Mouse (Mus musculus) liver, adult 2 months (tissue): ENCODE results near the gene Nrxn2.

Source experiments
- CTCF ChIP-seq: fragments of 200-500 bp; IDR thresholded peaks from 2 replicates; pipeline ENCODE4 v1.5.1; 2011; ENCODE audit warnings: low read depth, low read length, control low read depth
- POLR2A ChIP-seq: fragments of 200-500 bp; IDR thresholded peaks from 2 replicates; pipeline ENCODE4 v1.6.1; 2011; ENCODE audit warnings: low read length, control low read depth; ENCODE audit not compliant: insufficient read depth; ENCODE audit errors: extremely low read depth

- TF ChIP-seq CTCF (no peak), POLR2A (no peak)
Measured at GRCm38 (mm10) chr19:6572001-6572400, 153.5 kb downstream of the Nrxn2 start.
